Mouse (Mus musculus) heart, adult 10 weeks (tissue): ENCODE data around the gene Hes7. TPM values are rescaled to one million over a fixed set of nuclear protein-coding genes. Genes with fewer than 3 reads are reported as not detected.

Experiments
- polyA plus RNA-seq: library from polyadenylated mRNA; stranded (reverse); fragments of 350-450 nt; fragmentation: Illumina TruSeq; extraction: RNeasy Lipid Tissue Mini Kit (QIAGEN cat#74804); gene quantifications from one replicate; pipeline ENCODE4 v1.2.3, GENCODE M21; 2014; ENCODE audit warnings: low read depth, low replicate concordance

Gene Hes7
- polyA plus RNA-seq: not detected

GRCm38 (mm10) chr11:69120221-69121000, at the start of gene Hes7:
Gene Hes7 (plus strand): TSS chr11:69120404.

GRCm38 (mm10) chr11:69070590-69071222, 49.5 kb upstream of the Hes7 start, which contains the start of gene Tmem107:
Gene Tmem107 (plus strand): TSS chr11:69070806.

GRCm38 (mm10) chr11:69088103-69088855, 31.9 kb upstream of the Hes7 start, which contains the start of gene Vamp2:
Gene Vamp2 (plus strand): TSS chr11:69088490.

GRCm38 (mm10) chr11:69094697-69095429, 25.3 kb upstream of the Hes7 start, which contains the start of gene Per1:
Gene Per1 (plus strand): TSS chr11:69095217.

GRCm38 (mm10) chr11:69122336-69122951, 2.2 kb downstream of the Hes7 start, which contains the start of gene 9130213A22Rik:
Gene 9130213A22Rik (minus strand): TSS chr11:69122589.

GRCm38 (mm10) chr11:69125852-69125918, 5.5 kb downstream of the Hes7 start, which contains the start of gene Aloxe3:
Gene Aloxe3 (plus strand): TSS chr11:69125896.

GRCm38 (mm10) chr11:69156800-69157199, 36.6 kb downstream of the Hes7 start, which contains the start of gene Alox12b:
Gene Alox12b (plus strand): TSS chr11:69156989.

Other genes starting within 250 kb of the Hes7 start
- 64.2 TPM for gene Ndel1, start 248.5 kb upstream of the Hes7 start, polyA plus RNA-seq
- gene Rnf222, start 231.9 kb upstream of the Hes7 start, polyA plus RNA-seq: not detected
- 1,087 TPM for gene Rpl26, start 218.8 kb upstream of the Hes7 start, polyA plus RNA-seq
- gene Odf4, start 193.3 kb upstream of the Hes7 start, polyA plus RNA-seq: not detected
- gene Arhgef15, start 162.9 kb upstream of the Hes7 start, polyA plus RNA-seq: 33.1 TPM
- 8.4 TPM for gene Slc25a35, start 152.3 kb upstream of the Hes7 start, polyA plus RNA-seq
- 117 TPM for gene Rangrf, start 145.2 kb upstream of the Hes7 start, polyA plus RNA-seq
- gene Pfas, start 111.9 kb upstream of the Hes7 start, polyA plus RNA-seq: 10.1 TPM
- gene Ctc1, start 104.5 kb upstream of the Hes7 start, polyA plus RNA-seq: 18.4 TPM
- not detected for gene Aurkb, start 74.8 kb upstream of the Hes7 start, polyA plus RNA-seq
- 16.5 TPM for gene Borcs6, start 60.7 kb upstream of the Hes7 start, polyA plus RNA-seq
- 9.9 TPM for gene Tmem107, start 49.6 kb upstream of the Hes7 start, polyA plus RNA-seq
- gene Vamp2, start 31.9 kb upstream of the Hes7 start, polyA plus RNA-seq: 95.0 TPM
- gene Per1, start 25.2 kb upstream of the Hes7 start, polyA plus RNA-seq: 22.2 TPM
- gene 9130213A22Rik, start 2.2 kb downstream of the Hes7 start, polyA plus RNA-seq: 0.39 TPM
- not detected for gene Aloxe3, start 5.5 kb downstream of the Hes7 start, polyA plus RNA-seq
- not detected for gene Alox12b, start 36.6 kb downstream of the Hes7 start, polyA plus RNA-seq
- gene Alox8, start 77.4 kb downstream of the Hes7 start, polyA plus RNA-seq: 1.6 TPM
- 0.05 TPM for gene Gucy2e, start 116.6 kb downstream of the Hes7 start, polyA plus RNA-seq
- gene Cntrob, start 203.4 kb downstream of the Hes7 start, polyA plus RNA-seq: 6.1 TPM
- 82.5 TPM for gene Trappc1, start 203.6 kb downstream of the Hes7 start, polyA plus RNA-seq
- gene Kcnab3, start 205.9 kb downstream of the Hes7 start, polyA plus RNA-seq: 0.26 TPM
- 0.47 TPM for gene Rnf227, start 220.1 kb downstream of the Hes7 start, polyA plus RNA-seq
- 19.5 TPM for gene Chd3, start 249.0 kb downstream of the Hes7 start, polyA plus RNA-seq